Mouse (Mus musculus): Measurements from ENCODE around the gene Cldn19. TPM values are rescaled to one million over a fixed set of nuclear protein-coding genes. Genes with fewer than 3 reads are reported as not detected.
A peak's percentile ranks its signal among the peaks of the same experiment; 100 is the strongest.

Gene Cldn19
- polyA plus RNA-seq, 1 experiment from 2014 or later = 0.08 TPM

- Histone ChIP-seq H3K9ac (peak overlapping the region; percentile 88), H3K4me3 (replicated peaks) (peak overlapping the region; percentile 84), H3K9me3 (no peaks in the 10 kb centered on the region), H3K4me2 (replicated peaks) (peak overlapping the region; percentile 79), H3K27ac (peak overlapping the region; percentile 89), H3K4me1 (replicated peaks) (0 out of 2 replicates have a peak, but pooled peaks cover 10% of the 10 kb centered on the region), H3K27me3 (replicated peaks) (no peaks in the 10 kb centered on the region), H3K36me3 (no peaks in the 10 kb centered on the region)
- no peak for ATAC-seq
- WGBS = under 1% methylated on average over 24 of the region's 24 CpGs
These were observed 37.8 kb downstream of the Cldn19 start for GRCm38 (mm10) chr4:119292771-119293573.

GRCm38 (mm10) chr4:119293574-119294258, 38.5 kb downstream of the Cldn19 start:
- under 1% methylated on average over 54 of the region's 80 CpGs for WGBS
- H3K27me3 ChIP-seq (replicated peaks) = no peaks in the 10 kb centered on the region
- H3K36me3 ChIP-seq = no peaks in the 10 kb centered on the region
- no peaks in the 10 kb centered on the region for H3K9me3 ChIP-seq
- H3K4me3 ChIP-seq (replicated peaks) = peak overlapping the region; percentile 84
- peak overlapping the region; percentile 79 for H3K4me2 ChIP-seq (replicated peaks)
- peak overlapping the region; percentile 89 for H3K27ac ChIP-seq
- peak; percentile 46 for ATAC-seq
- H3K4me1 ChIP-seq (replicated peaks) = 0 out of 2 replicates have a peak, but pooled peaks cover 10% of the 10 kb centered on the region
- H3K9ac ChIP-seq = peak overlapping the region; percentile 88

GRCm38 (mm10) chr4:119294415-119295133, 39.4 kb downstream of the Cldn19 start, which contains the start of gene Ybx1:
Ybx1 (minus strand) TSS chr4:119294604.
- Histone ChIP-seq H3K27ac (peak within 1 kb of the TSS; percentile 94), H3K9ac (peak within 1 kb of the TSS; percentile 88), H3K4me2 (replicated peaks) (peak within 1 kb of the TSS; percentile 79), H3K27me3 (replicated peaks) (no peaks in the 10 kb centered on the region), H3K4me3 (replicated peaks) (peak within 1 kb of the TSS; percentile 84), H3K4me1 (replicated peaks) (0 out of 2 replicates have a peak, but pooled peaks cover 7% of the 10 kb centered on the region), H3K36me3 (no peaks in the 10 kb centered on the region), H3K9me3 (no peaks in the 10 kb centered on the region)
- peak; percentile 99 for ATAC-seq
- WGBS = under 1% methylated on average over 61 of the region's 61 CpGs

- Histone ChIP-seq H3K9ac (peak overlapping the region; percentile 79), H3K4me3 (replicated peaks) (peak overlapping the region; percentile 84), H3K36me3 (no peaks in the 10 kb centered on the region), H3K27me3 (replicated peaks) (no peaks in the 10 kb centered on the region), H3K4me1 (replicated peaks) (0 out of 2 replicates have a peak, but pooled peaks cover 7% of the 10 kb centered on the region), H3K27ac (peak overlapping the region; percentile 94), H3K4me2 (replicated peaks) (peak overlapping the region; percentile 62), H3K9me3 (no peaks in the 10 kb centered on the region)
- 6% methylated on average over 6 of the region's 6 CpGs for WGBS
- no peak for ATAC-seq
These were observed 39.9 kb downstream of the Cldn19 start for GRCm38 (mm10) chr4:119295134-119295453.

GRCm38 (mm10) chr4:119297361-119297760, 42.1 kb downstream of the Cldn19 start:
- Histone ChIP-seq H3K4me2 (replicated peaks) (no peak overlapping the region), H3K27ac (no peak overlapping the region), H3K9me3 (no peaks in the 10 kb centered on the region), H3K27me3 (replicated peaks) (no peaks in the 10 kb centered on the region), H3K4me3 (replicated peaks) (no peak overlapping the region), H3K9ac (no peak overlapping the region), H3K36me3 (no peaks in the 10 kb centered on the region), H3K4me1 (replicated peaks) (0 out of 2 replicates have a peak, but pooled peaks cover 5% of the 10 kb centered on the region)
- 71% methylated on average over 2 of the region's 2 CpGs for WGBS
- ATAC-seq = no peak

- Histone ChIP-seq H3K36me3 (no peaks in the 10 kb centered on the region), H3K9ac (no peak overlapping the region), H3K4me1 (replicated peaks) (no peaks in the 10 kb centered on the region), H3K4me2 (replicated peaks) (no peak overlapping the region), H3K27me3 (replicated peaks) (no peaks in the 10 kb centered on the region), H3K4me3 (replicated peaks) (no peak overlapping the region), H3K9me3 (no peaks in the 10 kb centered on the region), H3K27ac (no peak overlapping the region)
- ATAC-seq = no peak
- WGBS = 89% methylated on average over 3 of the region's 3 CpGs
These were observed 45.5 kb downstream of the Cldn19 start for GRCm38 (mm10) chr4:119300761-119301160.

- Histone ChIP-seq H3K4me1 (replicated peaks) (no peaks in the 10 kb centered on the region), H3K27me3 (replicated peaks) (no peaks in the 10 kb centered on the region), H3K4me2 (replicated peaks) (no peak overlapping the region), H3K9me3 (no peaks in the 10 kb centered on the region), H3K9ac (no peak overlapping the region), H3K4me3 (replicated peaks) (no peak overlapping the region), H3K27ac (no peak overlapping the region), H3K36me3 (no peaks in the 10 kb centered on the region)
- 57% methylated on average over 3 of the region's 3 CpGs for WGBS
- peak; percentile 54; the same call in 1 of the 2 replicates for ATAC-seq
These were observed 46.6 kb downstream of the Cldn19 start for GRCm38 (mm10) chr4:119301777-119302176.

- H3K9ac ChIP-seq = no peak overlapping the region
- no peak overlapping the region for H3K27ac ChIP-seq
- H3K4me3 ChIP-seq (replicated peaks) = no peak overlapping the region
- 91% methylated on average over 8 of the region's 8 CpGs for WGBS
- ATAC-seq = no peak
- no peak overlapping the region for H3K4me2 ChIP-seq (replicated peaks)
- no peaks in the 10 kb centered on the region for H3K4me1 ChIP-seq (replicated peaks)
- H3K9me3 ChIP-seq = no peaks in the 10 kb centered on the region
- peaks cover 3% of the 10 kb centered on the region; the same call in 1 of the 2 replicates for H3K36me3 ChIP-seq
- H3K27me3 ChIP-seq (replicated peaks) = no peaks in the 10 kb centered on the region
These were observed 48.1 kb downstream of the Cldn19 start for GRCm38 (mm10) chr4:119303291-119303690.

- no peak for ATAC-seq
- H3K4me2 ChIP-seq (replicated peaks) = no peak overlapping the region
- 78% methylated on average over 5 of the region's 5 CpGs for WGBS
- H3K9ac ChIP-seq = no peak overlapping the region
- no peaks in the 10 kb centered on the region for H3K9me3 ChIP-seq
- H3K36me3 ChIP-seq = peaks cover 7% of the 10 kb centered on the region
- no peaks in the 10 kb centered on the region for H3K4me1 ChIP-seq (replicated peaks)
- H3K4me3 ChIP-seq (replicated peaks) = no peak overlapping the region
- H3K27me3 ChIP-seq (replicated peaks) = no peaks in the 10 kb centered on the region
- H3K27ac ChIP-seq = no peak overlapping the region
These were observed 50.2 kb downstream of the Cldn19 start for GRCm38 (mm10) chr4:119305418-119305817.

Other genes starting within 250 kb of the Cldn19 start
- gene Slc2a1, start 146.7 kb upstream of the Cldn19 start, polyA plus RNA-seq (2015; fragmentation: Nextera tagmentation; extraction: Ambion mirVana) = 132 and 136 TPM in 2 replicates
- gene Zfp691, start 81.2 kb upstream of the Cldn19 start, polyA plus RNA-seq (2015; fragmentation: Nextera tagmentation; extraction: Ambion mirVana) = 5.2 and 6.6 TPM in 2 replicates
- 5.4 and 5.6 TPM in 2 replicates for gene Ermap, start 65.4 kb upstream of the Cldn19 start, polyA plus RNA-seq (2015; fragmentation: Nextera tagmentation; extraction: Ambion mirVana)
- 109 and 116 TPM in 2 replicates for gene Svbp, start 60.1 kb upstream of the Cldn19 start, polyA plus RNA-seq (2015; fragmentation: Nextera tagmentation; extraction: Ambion mirVana)
- not detected in 2 replicates for gene Tmem269, start 37.2 kb upstream of the Cldn19 start, polyA plus RNA-seq (2015; fragmentation: Nextera tagmentation; extraction: Ambion mirVana)
- 28.1 and 30.9 TPM in 2 replicates for gene AU022252, start 22.7 kb upstream of the Cldn19 start, polyA plus RNA-seq (2015; fragmentation: Nextera tagmentation; extraction: Ambion mirVana)
- gene P3h1, start 22.5 kb upstream of the Cldn19 start, polyA plus RNA-seq (2015; fragmentation: Nextera tagmentation; extraction: Ambion mirVana) = 27.3 and 28.5 TPM in 2 replicates
- gene Ybx1, start 39.2 kb downstream of the Cldn19 start, polyA plus RNA-seq (2015; fragmentation: Nextera tagmentation; extraction: Ambion mirVana) = 627 and 712 TPM in 2 replicates
- 88.1 and 102 TPM in 2 replicates for gene Ppih, start 65.1 kb downstream of the Cldn19 start, polyA plus RNA-seq (2015; fragmentation: Nextera tagmentation; extraction: Ambion mirVana)
- gene Ccdc30, start 160.1 kb downstream of the Cldn19 start, polyA plus RNA-seq (2015; fragmentation: Nextera tagmentation; extraction: Ambion mirVana) = 5.2 and 5.5 TPM in 2 replicates
- 40.9 and 43.8 TPM in 2 replicates for gene Ppcs, start 167.0 kb downstream of the Cldn19 start, polyA plus RNA-seq (2015; fragmentation: Nextera tagmentation; extraction: Ambion mirVana)
- 0.56 and 0.57 TPM in 2 replicates for gene Zmynd12, start 167.4 kb downstream of the Cldn19 start, polyA plus RNA-seq (2015; fragmentation: Nextera tagmentation; extraction: Ambion mirVana)
- 0.87 and 0.96 TPM in 2 replicates for gene Rimkla, start 237.2 kb downstream of the Cldn19 start, polyA plus RNA-seq (2015; fragmentation: Nextera tagmentation; extraction: Ambion mirVana)

All from intestine, embryonic 15.5 days (tissue).